Mouse (Mus musculus): ENCODE results near the gene 4930402F06Rik. TPM values are rescaled to one million over a fixed set of nuclear protein-coding genes. Genes with fewer than 3 reads are reported as not detected.

The 4930402F06Rik gene
- not detected in 2 replicates for polyA plus RNA-seq (2012; rRNA removed)
- not detected in 2 replicates for polyA plus RNA-seq (2014; fragmentation: Nextera tagmentation; extraction: Ambion mirVana)

- H3K9me3 ChIP-seq (ENCODE audit: control insufficient read depth, low read length) = no peaks in the 10 kb centered on the region
- no peak within 1 kb of the TSS for H3K4me3 ChIP-seq (ENCODE audit: insufficient read depth in 1 of 2, low read depth in 2 of 2, low read length in 2 of 2)
- WGBS (ENCODE audit: insufficient replicate concordance) = 50% methylated on average over 5 of the region's 5 CpGs
- no peak within 1 kb of the TSS for H3K4me2 ChIP-seq (ENCODE audit: low read depth)
- no peak within 1 kb of the TSS for H3K27ac ChIP-seq
- TF ChIP-seq EP300 (IDR thresholded peaks at IDR 0.05; ENCODE audit: low read depth) = no peak
- no peak for TF ChIP-seq CTCF (IDR thresholded peaks at IDR 0.05; ENCODE audit: low read depth)
- no peaks in the 10 kb centered on the region for H3K27me3 ChIP-seq (ENCODE audit: control insufficient read depth, insufficient read depth, low read length)
- H3K9ac ChIP-seq (replicated peaks) = no peak within 1 kb of the TSS
- H3K4me1 ChIP-seq (replicated peaks; ENCODE audit: control insufficient read depth in 2 of 2, insufficient read depth in 2 of 2, low read length in 1 of 2) = no peaks in the 10 kb centered on the region
- ATAC-seq (ENCODE audit: insufficient read depth) (no peak), DNase-seq (ENCODE audit: low read depth in 3 of 3, low spot score in 3 of 3) (no peak)
- no peaks in the 10 kb centered on the region; the same call in 1 of the 2 replicates for H3K36me3 ChIP-seq (replicated peaks; ENCODE audit: control insufficient read depth, insufficient read depth, low read depth)
Measured at GRCm38 (mm10) chr2:35397096-35397495, at the start of gene 4930402F06Rik. TSS of gene 4930402F06Rik (minus strand) at chr2:35397175.

DNA sequence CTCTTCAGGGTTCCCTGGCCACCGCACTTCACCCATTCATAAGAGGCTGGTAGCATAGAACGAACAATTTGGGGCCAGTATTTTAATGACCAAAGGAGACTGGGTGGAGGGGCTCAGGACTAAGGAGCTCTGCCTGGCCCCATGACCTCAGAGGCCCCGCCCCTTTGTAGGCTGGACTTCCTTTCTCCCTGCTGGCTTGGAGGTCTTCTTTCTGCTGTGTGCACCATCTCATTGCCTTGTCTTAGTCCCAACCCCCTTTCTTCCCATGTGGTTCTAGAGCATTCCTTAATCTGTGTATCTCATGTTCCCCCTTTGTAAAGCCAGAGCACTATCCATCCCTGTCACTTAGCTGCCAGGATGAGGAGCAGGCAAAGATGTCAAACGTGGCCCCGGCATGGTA is 49.3 kb upstream of the 4930402F06Rik start:
- no peak for DNase-seq (ENCODE audit: low read depth in 3 of 3, low spot score in 3 of 3)
- Histone ChIP-seq H3K9me3 (ENCODE audit: control insufficient read depth, low read length) (no peaks in the 10 kb centered on the region), H3K4me2 (ENCODE audit: low read depth) (no peak overlapping the region), H3K27ac (no peak overlapping the region), H3K9ac (replicated peaks) (no peak overlapping the region), H3K4me3 (ENCODE audit: insufficient read depth in 1 of 2, low read depth in 2 of 2, low read length in 2 of 2) (no peak overlapping the region), H3K27me3 (ENCODE audit: control insufficient read depth, insufficient read depth, low read length) (no peaks in the 10 kb centered on the region), H3K4me1 (replicated peaks; ENCODE audit: control insufficient read depth in 2 of 2, insufficient read depth in 2 of 2, low read length in 1 of 2) (peaks cover 27 to 60% of the 10 kb centered on the region in 2 experiments), H3K36me3 (replicated peaks; ENCODE audit: control insufficient read depth, insufficient read depth, low read depth) (no peaks in the 10 kb centered on the region)
- no peak for TF ChIP-seq CTCF (IDR thresholded peaks at IDR 0.05; ENCODE audit: low read depth)
- no peak for TF ChIP-seq EP300 (IDR thresholded peaks at IDR 0.05; ENCODE audit: low read depth)
- 51% methylated on average over 5 of the region's 5 CpGs for WGBS (ENCODE audit: insufficient replicate concordance)
- ATAC-seq (ENCODE audit: insufficient read depth) = no peak

DNA sequence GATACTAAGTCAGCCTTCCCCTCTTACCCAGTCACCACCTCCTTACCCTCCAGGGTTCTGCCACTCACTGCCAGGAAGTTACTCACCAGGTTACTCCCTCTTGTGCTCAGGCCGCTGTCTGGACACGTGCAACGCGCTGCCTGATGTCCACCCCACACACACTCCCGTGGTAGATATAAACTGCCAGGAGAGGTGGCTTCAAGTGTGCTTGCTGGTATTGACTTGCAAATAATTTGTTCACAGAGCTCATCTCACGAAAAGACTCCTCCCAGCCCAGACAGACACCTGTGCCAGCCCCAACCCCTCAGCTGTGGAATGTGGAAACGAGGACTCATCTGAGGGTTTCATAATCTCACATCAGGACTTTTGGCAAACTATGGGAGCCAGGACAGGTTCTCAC is 48.6 kb upstream of the 4930402F06Rik start:
- DNase-seq (ENCODE audit: low read depth in 3 of 3, low spot score in 3 of 3) (no peak), ATAC-seq (ENCODE audit: insufficient read depth) (no peak)
- no peak overlapping the region for H3K27ac ChIP-seq
- H3K4me1 ChIP-seq (replicated peaks; ENCODE audit: control insufficient read depth in 2 of 2, insufficient read depth in 2 of 2, low read length in 1 of 2) = peaks cover 20 to 55% of the 10 kb centered on the region in 2 experiments
- no peaks in the 10 kb centered on the region for H3K27me3 ChIP-seq (ENCODE audit: control insufficient read depth, insufficient read depth, low read length)
- no peaks in the 10 kb centered on the region for H3K36me3 ChIP-seq (replicated peaks; ENCODE audit: control insufficient read depth, insufficient read depth, low read depth)
- no peak overlapping the region for H3K9ac ChIP-seq (replicated peaks)
- H3K4me3 ChIP-seq (ENCODE audit: insufficient read depth in 1 of 2, low read depth in 2 of 2, low read length in 2 of 2) = no peak overlapping the region
- TF ChIP-seq EP300 (IDR thresholded peaks at IDR 0.05; ENCODE audit: low read depth) = no peak
- no peak for TF ChIP-seq CTCF (IDR thresholded peaks at IDR 0.05; ENCODE audit: low read depth)
- H3K9me3 ChIP-seq (ENCODE audit: control insufficient read depth, low read length) = no peaks in the 10 kb centered on the region
- WGBS (ENCODE audit: insufficient replicate concordance) = 66% methylated on average over 7 of the region's 7 CpGs
- no peak overlapping the region for H3K4me2 ChIP-seq (ENCODE audit: low read depth)

GRCm38 (mm10) chr2:35444764-35445262 is 47.8 kb upstream of the 4930402F06Rik start:
- Histone ChIP-seq H3K4me3 (ENCODE audit: insufficient read depth in 1 of 2, low read depth in 2 of 2, low read length in 2 of 2) (no peak overlapping the region), H3K27ac (no peak overlapping the region), H3K4me2 (ENCODE audit: low read depth) (peak overlapping the region; percentile 3; the same call in 1 of the 2 replicates), H3K9me3 (ENCODE audit: control insufficient read depth, low read length) (no peaks in the 10 kb centered on the region), H3K27me3 (ENCODE audit: control insufficient read depth, insufficient read depth, low read length) (no peaks in the 10 kb centered on the region), H3K9ac (replicated peaks) (no peak overlapping the region), H3K36me3 (replicated peaks; ENCODE audit: control insufficient read depth, insufficient read depth, low read depth) (no peaks in the 10 kb centered on the region), H3K4me1 (replicated peaks; ENCODE audit: control insufficient read depth in 2 of 2, insufficient read depth in 2 of 2, low read length in 1 of 2) (peaks cover 12 to 47% of the 10 kb centered on the region in 2 experiments)
- no peak for ATAC-seq (ENCODE audit: insufficient read depth)
- no peak for TF ChIP-seq EP300 (IDR thresholded peaks at IDR 0.05; ENCODE audit: low read depth)
- TF ChIP-seq CTCF (IDR thresholded peaks at IDR 0.05; ENCODE audit: low read depth) = no peak
- no peak for DNase-seq (ENCODE audit: low read depth in 3 of 3, low spot score in 3 of 3)
- 43% methylated on average over 6 of the region's 6 CpGs for WGBS (ENCODE audit: insufficient replicate concordance)

GRCm38 (mm10) chr2:35443981-35444763 is 47.2 kb upstream of the 4930402F06Rik start:
- H3K4me3 ChIP-seq (ENCODE audit: insufficient read depth in 1 of 2, low read depth in 2 of 2, low read length in 2 of 2) = no peak overlapping the region
- H3K27me3 ChIP-seq (ENCODE audit: control insufficient read depth, insufficient read depth, low read length) = no peaks in the 10 kb centered on the region
- DNase-seq (ENCODE audit: low read depth in 3 of 3, low spot score in 3 of 3) (no peak), ATAC-seq (ENCODE audit: insufficient read depth) (no peak)
- no peaks in the 10 kb centered on the region for H3K36me3 ChIP-seq (replicated peaks; ENCODE audit: control insufficient read depth, insufficient read depth, low read depth)
- no peaks in the 10 kb centered on the region for H3K9me3 ChIP-seq (ENCODE audit: control insufficient read depth, low read length)
- peak overlapping the region; percentile 3 for H3K4me2 ChIP-seq (ENCODE audit: low read depth)
- 40% methylated on average over 16 of the region's 16 CpGs for WGBS (ENCODE audit: insufficient replicate concordance)
- no peak for TF ChIP-seq EP300 (IDR thresholded peaks at IDR 0.05; ENCODE audit: low read depth)
- TF ChIP-seq CTCF (IDR thresholded peaks at IDR 0.05; ENCODE audit: low read depth) = no peak
- no peak overlapping the region for H3K9ac ChIP-seq (replicated peaks)
- H3K27ac ChIP-seq = no peak overlapping the region
- H3K4me1 ChIP-seq (replicated peaks; ENCODE audit: control insufficient read depth in 2 of 2, insufficient read depth in 2 of 2, low read length in 1 of 2) = peaks cover 8 to 43% of the 10 kb centered on the region in 2 experiments

Measured in liver, embryonic 14.5 days (tissue).